Mouse (Mus musculus) hindbrain, embryonic 13.5 days (tissue): ENCODE results near the gene Pou2af1. TPM values are rescaled to one million over a fixed set of nuclear protein-coding genes. Genes with fewer than 3 reads are reported as not detected.

Experiments
- ATAC-seq: fragments of 200-750 bp; cut with Nextera tagmentation; 2 replicates; pipeline ENCODE4 v1.8.0; 2017; ENCODE audit warnings: moderate TSS enrichment; ENCODE audit not compliant: low FRiP score
- H3K27ac ChIP-seq: fragments of 300-500 bp; sonication (generic); 2 replicates; pipeline ENCODE4 v1.5.1; 2015; ENCODE audit warnings: inconsistent platforms, mild to moderate bottlenecking, moderate library complexity
- H3K27me3 ChIP-seq: fragments of 300-500 bp; sonication (generic); 2 replicates; pipeline ENCODE4 v1.6.1; 2015; ENCODE audit warnings: mild to moderate bottlenecking, inconsistent platforms
- H3K36me3 ChIP-seq: fragments of 300-500 bp; sonication (generic); 2 replicates; pipeline ENCODE4 v1.6.1; 2015; ENCODE audit warnings: mild to moderate bottlenecking, inconsistent platforms
- H3K4me1 ChIP-seq: fragments of 300-500 bp; sonication (generic); replicated peaks from 2 replicates; pipeline ENCODE4 v1.6.1; 2015; ENCODE audit warnings: inconsistent platforms
- H3K4me2 ChIP-seq: fragments of 300-500 bp; sonication (generic); 2 replicates; pipeline ENCODE4 v1.6.1; 2015; ENCODE audit warnings: inconsistent platforms, mild to moderate bottlenecking, moderate library complexity
- H3K4me3 ChIP-seq: fragments of 300-500 bp; sonication (generic); 2 replicates; pipeline ENCODE4 v1.5.1; 2015; ENCODE audit warnings: mild to moderate bottlenecking, inconsistent platforms
- H3K9ac ChIP-seq: fragments of 300-500 bp; sonication (generic); 2 replicates; pipeline ENCODE4 v1.6.1; 2015; ENCODE audit warnings: mild to moderate bottlenecking, inconsistent platforms
- H3K9me3 ChIP-seq: fragments of 300-500 bp; sonication (generic); 2 replicates; pipeline ENCODE4 v1.6.1; 2016; ENCODE audit warnings: inconsistent platforms
- WGBS: fragments of 180-500 bp; shearing (Covaris S2); methylation state at CpG from one replicate; pipeline ENCODE4 v1.1.7; 2015; 5-methylcytosine and 5-hydroxymethylcytosine counted together
- polyA plus RNA-seq: library from polyadenylated mRNA; unstranded; fragments of >200 nt; fragmentation: Nextera tagmentation; extraction: Ambion mirVana; gene quantifications from 2 replicates; pipeline ENCODE4 v1.2.1, GENCODE M21; 2015

Pou2af1 gene
- polyA plus RNA-seq, 1 experiment from 2014 or later = 0.17 TPM

DNA sequence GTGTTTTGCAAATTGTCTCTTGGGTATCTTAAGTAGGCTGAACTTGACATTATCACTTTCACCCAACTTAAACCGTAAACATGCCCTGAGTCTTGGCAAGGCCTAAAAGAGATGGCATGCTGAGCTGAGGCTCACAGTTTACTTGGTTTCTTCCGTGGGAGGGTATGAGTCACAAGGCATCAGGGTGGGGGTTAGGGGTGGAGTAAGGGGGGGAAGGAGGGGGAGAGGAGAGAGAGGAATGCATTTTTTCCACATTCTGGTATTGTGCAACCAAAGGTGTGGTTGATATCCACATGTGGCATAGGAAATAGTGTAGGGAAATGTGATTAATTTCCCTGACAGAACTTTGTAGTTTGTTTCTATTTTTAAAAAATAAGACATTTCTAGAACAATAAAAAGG is 72.6 kb downstream of the Pou2af1 start:
- H3K9ac ChIP-seq = no peak overlapping the region
- ATAC-seq = no peak
- no peaks in the 10 kb centered on the region for H3K4me1 ChIP-seq
- no peak overlapping the region for H3K4me3 ChIP-seq
- H3K27me3 ChIP-seq = peaks cover 8% of the 10 kb centered on the region
- WGBS = 62% methylated on average over 2 of the region's 2 CpGs
- H3K9me3 ChIP-seq = no peaks in the 10 kb centered on the region
- no peak overlapping the region for H3K27ac ChIP-seq
- no peak overlapping the region for H3K4me2 ChIP-seq
- H3K36me3 ChIP-seq = no peaks in the 10 kb centered on the region

Other genes starting within 250 kb of the Pou2af1 start
- 14.3 and 14.9 TPM in 2 replicates for gene Sik2, start 204.6 kb upstream of the Pou2af1 start, polyA plus RNA-seq
- gene Btg4, start 152.8 kb upstream of the Pou2af1 start, polyA plus RNA-seq = not detected in 2 replicates
- gene Layn, start 136.6 kb upstream of the Pou2af1 start, polyA plus RNA-seq = 2.0 and 2.1 TPM in 2 replicates
- 1.2 and 2.1 TPM in 2 replicates for gene 4833427G06Rik, start 111.6 kb upstream of the Pou2af1 start, polyA plus RNA-seq
- gene Gm32742, start 48.2 kb upstream of the Pou2af1 start, polyA plus RNA-seq = 0.04 TPM in 1 of 2 replicates, not detected in the other
- 1.00 and 1.2 TPM in 2 replicates for gene Colca2, start 64.9 kb downstream of the Pou2af1 start, polyA plus RNA-seq
- gene 1810046K07Rik, start 115.2 kb downstream of the Pou2af1 start, polyA plus RNA-seq = not detected in 2 replicates